Mouse (Mus musculus): ENCODE measurements around the gene Gm7879. TPM values are rescaled to one million over a fixed set of nuclear protein-coding genes. Genes with fewer than 3 reads are reported as not detected.

The Gm7879 gene
- polyA plus RNA-seq, 1 experiment from 2014 or later = not detected

DNA sequence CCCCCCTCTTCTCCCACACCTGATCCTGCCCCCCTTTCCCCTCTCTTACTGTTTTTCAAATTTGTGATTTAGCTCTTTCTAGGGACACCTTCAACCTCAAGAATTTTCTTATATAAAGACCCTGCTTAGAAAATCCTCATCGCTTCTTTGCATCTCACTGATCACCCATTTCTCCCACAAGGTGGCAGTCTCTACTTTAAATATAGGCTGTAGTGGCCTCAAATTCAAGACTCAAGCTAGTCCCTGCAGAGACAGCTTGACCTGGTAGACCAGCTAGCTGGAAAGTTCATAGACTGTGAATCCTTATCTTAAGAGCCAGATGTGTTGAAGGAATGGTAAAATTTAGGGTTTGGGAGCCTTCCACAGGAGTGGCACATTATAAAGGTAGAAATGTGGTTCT lies 20.6 kb upstream of the Gm7879 start:
- no peak for ATAC-seq
- Histone ChIP-seq H3K9ac (ENCODE audit: low read depth, low read length) (no peak overlapping the region), H3K4me1 (ENCODE audit: control insufficient read depth, insufficient read depth, low read length) (no peaks in the 10 kb centered on the region), H3K27me3 (replicated peaks; ENCODE audit: control insufficient read depth, insufficient read depth, low read length) (no peaks in the 10 kb centered on the region), H3K36me3 (ENCODE audit: control insufficient read depth, insufficient read depth, low read length) (no peaks in the 10 kb centered on the region), H3K27ac (ENCODE audit: low read length) (no peak overlapping the region), H3K4me3 (ENCODE audit: low read length) (no peak overlapping the region), H3K9me3 (ENCODE audit: control insufficient read depth, low read length) (no peaks in the 10 kb centered on the region), H3K4me2 (ENCODE audit: low read depth, low read length) (no peak overlapping the region)
- 20% methylated on average over 1 of the region's 1 CpGs for whole genome bisulfite sequencing

DNA sequence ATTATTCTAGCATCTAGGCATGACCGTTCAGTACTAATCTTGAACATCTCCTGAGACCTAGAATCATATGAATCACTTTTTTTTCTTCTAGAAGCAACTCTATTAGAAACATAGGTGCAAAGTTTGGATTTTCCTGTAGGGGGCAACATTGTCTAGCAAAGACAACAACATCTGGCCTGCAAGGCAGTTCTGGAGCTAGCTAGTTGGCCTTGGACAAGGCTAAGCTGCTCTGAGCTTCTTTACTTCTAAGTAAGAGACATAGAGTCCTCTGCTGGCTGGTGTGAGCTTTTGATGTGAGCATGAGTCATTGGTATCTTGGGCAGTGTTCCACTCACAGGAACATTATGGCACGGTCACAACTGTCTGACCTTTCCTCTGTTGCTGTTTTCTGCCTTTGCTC lies 18.8 kb upstream of the Gm7879 start:
- Histone ChIP-seq H3K27me3 (replicated peaks; ENCODE audit: control insufficient read depth, insufficient read depth, low read length) (no peaks in the 10 kb centered on the region), H3K27ac (ENCODE audit: low read length) (no peak overlapping the region), H3K4me1 (ENCODE audit: control insufficient read depth, insufficient read depth, low read length) (no peaks in the 10 kb centered on the region), H3K4me3 (ENCODE audit: low read length) (no peak overlapping the region), H3K9ac (ENCODE audit: low read depth, low read length) (no peak overlapping the region), H3K4me2 (ENCODE audit: low read depth, low read length) (no peak overlapping the region), H3K9me3 (ENCODE audit: control insufficient read depth, low read length) (no peaks in the 10 kb centered on the region), H3K36me3 (ENCODE audit: control insufficient read depth, insufficient read depth, low read length) (no peaks in the 10 kb centered on the region)
- 68% methylated on average over 2 of the region's 2 CpGs for WGBS
- ATAC-seq = peak; percentile 71; the same call in 1 of the 2 replicates

DNA sequence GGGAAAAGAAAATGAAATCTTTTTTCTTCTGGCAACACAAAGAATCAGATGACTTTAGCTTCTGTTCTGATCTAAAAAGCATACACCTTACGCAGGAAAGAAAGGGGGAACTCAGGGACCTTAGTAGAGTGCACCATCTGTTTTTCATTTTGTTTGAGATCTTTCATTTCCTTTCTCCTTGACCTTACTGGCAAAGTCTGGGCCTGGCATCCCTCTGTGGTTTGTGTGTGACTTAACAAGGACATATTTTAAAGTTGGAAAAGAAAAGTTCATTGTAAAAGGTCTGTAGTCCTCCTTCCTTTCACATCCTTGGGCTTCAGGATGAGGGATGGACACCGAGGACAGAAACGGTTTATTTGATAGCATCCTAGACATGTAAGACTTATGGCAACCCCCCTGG lies 17.0 kb upstream of the Gm7879 start:
- H3K9ac ChIP-seq (ENCODE audit: low read depth, low read length) = no peak overlapping the region
- no peak overlapping the region for H3K4me2 ChIP-seq (ENCODE audit: low read depth, low read length)
- no peak overlapping the region for H3K27ac ChIP-seq (ENCODE audit: low read length)
- H3K27me3 ChIP-seq (replicated peaks; ENCODE audit: control insufficient read depth, insufficient read depth, low read length) = no peaks in the 10 kb centered on the region
- H3K9me3 ChIP-seq (ENCODE audit: control insufficient read depth, low read length) = no peaks in the 10 kb centered on the region
- no peak overlapping the region for H3K4me3 ChIP-seq (ENCODE audit: low read length)
- no peak for ATAC-seq
- 78% methylated on average over 3 of the region's 3 CpGs for WGBS
- H3K4me1 ChIP-seq (ENCODE audit: control insufficient read depth, insufficient read depth, low read length) = no peaks in the 10 kb centered on the region
- no peaks in the 10 kb centered on the region for H3K36me3 ChIP-seq (ENCODE audit: control insufficient read depth, insufficient read depth, low read length)

DNA sequence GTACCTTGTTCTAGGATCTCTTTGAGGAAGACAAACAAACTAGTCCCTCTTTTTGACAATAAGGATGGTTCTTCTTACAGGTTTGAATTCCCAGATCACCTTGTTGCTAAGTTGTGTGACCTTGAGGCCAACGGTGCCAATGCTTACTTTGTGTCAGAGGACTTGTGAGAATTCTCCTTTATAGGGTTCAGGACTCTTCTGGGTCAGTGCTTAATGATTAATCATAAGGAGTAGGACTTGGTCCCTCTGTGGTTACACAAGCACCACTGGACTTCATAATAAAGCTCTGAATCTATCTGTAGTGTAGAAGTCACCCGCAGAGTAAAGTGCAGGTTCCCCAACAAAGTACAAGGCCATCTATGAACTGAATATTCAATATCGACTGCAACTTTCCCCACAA lies 8.3 kb upstream of the Gm7879 start:
- H3K4me3 ChIP-seq (ENCODE audit: low read length) = no peak overlapping the region
- 71% methylated on average over 3 of the region's 3 CpGs for WGBS
- H3K4me2 ChIP-seq (ENCODE audit: low read depth, low read length) = no peak overlapping the region
- ATAC-seq = peak; percentile 88
- no peaks in the 10 kb centered on the region for H3K9me3 ChIP-seq (ENCODE audit: control insufficient read depth, low read length)
- H3K36me3 ChIP-seq (ENCODE audit: control insufficient read depth, insufficient read depth, low read length) = no peaks in the 10 kb centered on the region
- H3K27me3 ChIP-seq (replicated peaks; ENCODE audit: control insufficient read depth, insufficient read depth, low read length) = no peaks in the 10 kb centered on the region
- H3K9ac ChIP-seq (ENCODE audit: low read depth, low read length) = no peak overlapping the region
- no peaks in the 10 kb centered on the region for H3K4me1 ChIP-seq (ENCODE audit: control insufficient read depth, insufficient read depth, low read length)
- no peak overlapping the region for H3K27ac ChIP-seq (ENCODE audit: low read length)

DNA sequence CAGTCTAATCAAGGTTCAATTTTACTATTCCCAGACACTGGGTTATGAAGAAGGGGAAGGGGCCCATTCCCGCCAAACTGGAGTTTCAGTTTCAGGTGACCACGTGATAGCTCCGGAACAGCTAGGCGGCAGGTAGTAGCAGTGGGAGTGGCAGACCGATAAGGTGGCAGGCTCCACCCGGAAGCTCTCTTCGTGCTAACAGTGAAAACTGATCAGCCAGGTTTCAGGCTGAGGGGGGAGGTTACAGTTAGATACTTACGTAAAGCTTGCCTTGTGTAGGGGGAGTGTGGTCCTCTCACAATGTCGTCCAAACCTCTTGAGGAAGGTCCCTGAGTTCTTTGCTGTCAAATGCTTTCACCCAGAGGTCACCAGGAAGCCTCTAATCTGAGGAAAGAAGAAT lies 3.7 kb upstream of the Gm7879 start:
- Histone ChIP-seq H3K9ac (ENCODE audit: low read depth, low read length) (0 out of 2 replicates have a peak overlapping the region, but pooled peaks have one; percentile 6), H3K27me3 (replicated peaks; ENCODE audit: control insufficient read depth, insufficient read depth, low read length) (no peaks in the 10 kb centered on the region), H3K4me1 (ENCODE audit: control insufficient read depth, insufficient read depth, low read length) (no peaks in the 10 kb centered on the region), H3K4me3 (ENCODE audit: low read length) (no peak overlapping the region), H3K9me3 (ENCODE audit: control insufficient read depth, low read length) (peaks cover 3% of the 10 kb centered on the region; the same call in 1 of the 2 replicates), H3K27ac (ENCODE audit: low read length) (no peak overlapping the region), H3K36me3 (ENCODE audit: control insufficient read depth, insufficient read depth, low read length) (no peaks in the 10 kb centered on the region), H3K4me2 (ENCODE audit: low read depth, low read length) (no peak overlapping the region)
- WGBS = 43% methylated on average over 9 of the region's 9 CpGs
- ATAC-seq = peak; percentile 88

DNA sequence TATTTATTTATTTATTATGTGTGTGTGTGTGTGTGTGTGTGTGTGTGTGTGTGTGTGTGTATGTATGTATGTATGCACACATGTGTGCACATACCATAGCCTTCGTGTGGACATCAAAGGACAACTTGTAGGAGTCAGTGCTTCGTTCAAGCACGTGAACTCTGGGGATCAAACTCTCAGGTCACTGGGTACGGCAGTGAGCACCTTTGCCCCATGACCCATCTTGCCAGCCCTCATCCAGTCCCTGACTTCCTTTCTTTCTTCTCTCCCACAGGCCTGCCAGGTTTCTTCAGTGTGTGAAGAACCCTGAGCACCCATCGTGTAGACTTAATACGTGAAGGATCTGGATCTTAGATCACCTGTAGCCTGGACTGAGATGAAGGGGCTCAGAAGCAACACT lies 2.9 kb upstream of the Gm7879 start:
- Histone ChIP-seq H3K4me3 (ENCODE audit: low read length) (no peak overlapping the region), H3K4me1 (ENCODE audit: control insufficient read depth, insufficient read depth, low read length) (no peaks in the 10 kb centered on the region), H3K9ac (ENCODE audit: low read depth, low read length) (no peak overlapping the region), H3K4me2 (ENCODE audit: low read depth, low read length) (no peak overlapping the region), H3K36me3 (ENCODE audit: control insufficient read depth, insufficient read depth, low read length) (no peaks in the 10 kb centered on the region), H3K27ac (ENCODE audit: low read length) (no peak overlapping the region), H3K9me3 (ENCODE audit: control insufficient read depth, low read length) (peaks cover 3% of the 10 kb centered on the region; the same call in 1 of the 2 replicates), H3K27me3 (replicated peaks; ENCODE audit: control insufficient read depth, insufficient read depth, low read length) (no peaks in the 10 kb centered on the region)
- 93% methylated on average over 6 of the region's 6 CpGs for WGBS
- ATAC-seq = no peak

DNA sequence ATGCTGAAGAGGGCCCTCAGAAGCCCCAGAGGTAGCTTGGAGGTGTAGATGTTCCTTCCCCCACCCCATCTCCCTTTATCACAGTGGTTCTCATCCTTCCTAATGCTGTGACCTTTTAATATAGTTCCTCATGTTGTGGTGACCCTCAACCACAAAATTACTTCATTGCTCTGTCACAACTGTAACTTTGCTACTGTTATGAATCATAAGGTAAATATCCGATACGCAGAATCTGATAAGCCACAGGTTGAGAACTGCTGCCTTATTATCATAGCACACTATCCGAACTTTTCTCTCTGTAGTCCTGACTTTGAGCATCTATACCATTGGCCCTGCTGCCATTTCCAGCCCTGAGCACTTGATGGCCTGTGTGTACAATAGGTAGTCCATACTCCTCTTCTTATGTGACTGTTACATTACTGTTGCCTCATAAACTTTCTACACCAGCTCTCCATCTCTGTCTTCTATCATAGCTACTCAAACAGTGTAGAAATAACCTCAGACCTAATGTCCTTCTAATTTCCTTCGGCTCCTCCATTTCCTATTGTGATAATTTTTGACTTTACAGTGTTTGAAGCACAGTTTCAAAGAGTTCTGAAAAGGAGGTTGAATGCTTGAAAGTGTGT lies 2.4 kb downstream of the Gm7879 start:
- Histone ChIP-seq H3K27me3 (replicated peaks; ENCODE audit: control insufficient read depth, insufficient read depth, low read length) (no peaks in the 10 kb centered on the region), H3K4me2 (ENCODE audit: low read depth, low read length) (no peak overlapping the region), H3K4me3 (ENCODE audit: low read length) (no peak overlapping the region), H3K27ac (ENCODE audit: low read length) (no peak overlapping the region), H3K36me3 (ENCODE audit: control insufficient read depth, insufficient read depth, low read length) (no peaks in the 10 kb centered on the region), H3K4me1 (ENCODE audit: control insufficient read depth, insufficient read depth, low read length) (no peaks in the 10 kb centered on the region), H3K9me3 (ENCODE audit: control insufficient read depth, low read length) (peaks cover 3% of the 10 kb centered on the region; the same call in 1 of the 2 replicates), H3K9ac (ENCODE audit: low read depth, low read length) (no peak overlapping the region)
- WGBS = 86% methylated on average over 4 of the region's 4 CpGs
- ATAC-seq = no peak

DNA sequence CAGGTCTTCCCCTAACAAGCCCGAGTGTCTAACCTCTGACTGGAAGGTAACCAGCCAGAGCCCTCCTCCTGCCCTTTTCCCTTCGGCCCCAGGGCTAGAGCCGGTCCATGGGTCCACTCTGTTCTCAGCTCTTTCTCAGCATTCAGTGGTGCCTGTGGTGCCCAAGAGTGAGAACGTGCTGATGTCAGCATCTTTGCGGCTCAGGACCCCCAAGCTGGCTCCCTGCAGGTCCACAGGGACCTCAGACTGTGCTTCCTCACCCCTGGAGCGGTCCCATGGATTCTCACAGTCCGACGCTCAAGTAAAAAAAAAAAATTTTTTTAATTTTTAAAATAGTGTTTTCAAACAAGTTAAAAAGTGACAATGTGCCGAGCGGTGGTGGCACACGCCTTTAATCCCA lies 8.9 kb downstream of the Gm7879 start:
- WGBS = 91% methylated on average over 11 of the region's 11 CpGs
- no peak overlapping the region for H3K4me3 ChIP-seq (ENCODE audit: low read length)
- no peak overlapping the region for H3K4me2 ChIP-seq (ENCODE audit: low read depth, low read length)
- no peaks in the 10 kb centered on the region for H3K36me3 ChIP-seq (ENCODE audit: control insufficient read depth, insufficient read depth, low read length)
- H3K4me1 ChIP-seq (ENCODE audit: control insufficient read depth, insufficient read depth, low read length) = no peaks in the 10 kb centered on the region
- no peaks in the 10 kb centered on the region for H3K9me3 ChIP-seq (ENCODE audit: control insufficient read depth, low read length)
- no peak overlapping the region for H3K9ac ChIP-seq (ENCODE audit: low read depth, low read length)
- no peak for ATAC-seq
- no peak overlapping the region for H3K27ac ChIP-seq (ENCODE audit: low read length)
- H3K27me3 ChIP-seq (replicated peaks; ENCODE audit: control insufficient read depth, insufficient read depth, low read length) = no peaks in the 10 kb centered on the region

DNA sequence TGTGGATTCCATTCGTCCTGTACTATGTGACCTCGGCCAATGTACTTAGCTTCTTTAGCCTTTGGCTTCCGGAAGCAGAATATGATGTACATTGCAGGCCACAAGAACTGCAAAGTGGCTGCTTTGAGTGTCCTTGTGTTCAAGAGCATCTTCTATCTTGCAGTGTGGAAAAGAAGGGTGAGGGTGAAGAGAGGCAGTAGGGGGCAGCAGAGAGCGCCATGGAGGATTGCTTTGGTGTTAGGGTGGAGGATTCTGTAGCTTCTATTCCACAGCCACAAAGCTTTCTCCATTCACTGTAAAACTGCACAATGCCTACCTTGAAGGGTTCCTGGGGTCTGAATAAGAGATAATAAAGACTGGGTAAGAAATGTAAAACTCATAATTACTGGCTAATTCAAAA lies 11.0 kb downstream of the Gm7879 start:
- Histone ChIP-seq H3K9ac (ENCODE audit: low read depth, low read length) (no peak overlapping the region), H3K4me3 (ENCODE audit: low read length) (no peak overlapping the region), H3K27me3 (replicated peaks; ENCODE audit: control insufficient read depth, insufficient read depth, low read length) (no peaks in the 10 kb centered on the region), H3K4me2 (ENCODE audit: low read depth, low read length) (no peak overlapping the region), H3K4me1 (ENCODE audit: control insufficient read depth, insufficient read depth, low read length) (no peaks in the 10 kb centered on the region), H3K27ac (ENCODE audit: low read length) (no peak overlapping the region), H3K36me3 (ENCODE audit: control insufficient read depth, insufficient read depth, low read length) (no peaks in the 10 kb centered on the region), H3K9me3 (ENCODE audit: control insufficient read depth, low read length) (no peaks in the 10 kb centered on the region)
- 35% methylated on average over 4 of the region's 4 CpGs for WGBS
- peak; percentile 72; the same call in 1 of the 2 replicates for ATAC-seq

DNA sequence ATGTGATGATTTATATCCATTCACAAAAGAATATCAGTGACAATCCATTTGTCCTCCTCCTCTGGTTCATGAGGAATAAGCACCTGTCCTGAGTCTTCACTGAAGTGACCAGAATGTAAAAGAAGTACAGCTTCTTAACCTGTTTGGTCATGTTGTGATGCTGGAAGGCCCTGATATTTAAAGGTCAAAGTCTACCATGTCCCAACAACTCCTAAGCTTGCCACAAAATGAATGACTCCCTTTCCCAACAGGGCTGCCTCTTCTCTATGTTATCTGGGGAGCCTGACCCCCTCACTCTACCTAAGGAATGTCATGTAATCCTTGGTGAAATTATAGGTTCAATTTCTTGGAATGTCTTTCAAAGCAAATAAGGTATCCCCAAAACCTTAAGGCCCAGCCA lies 14.8 kb downstream of the Gm7879 start:
- no peak overlapping the region for H3K4me3 ChIP-seq (ENCODE audit: low read length)
- no peaks in the 10 kb centered on the region for H3K36me3 ChIP-seq (ENCODE audit: control insufficient read depth, insufficient read depth, low read length)
- H3K9me3 ChIP-seq (ENCODE audit: control insufficient read depth, low read length) = no peaks in the 10 kb centered on the region
- no peaks in the 10 kb centered on the region for H3K4me1 ChIP-seq (ENCODE audit: control insufficient read depth, insufficient read depth, low read length)
- H3K4me2 ChIP-seq (ENCODE audit: low read depth, low read length) = no peak overlapping the region
- no peak overlapping the region for H3K27ac ChIP-seq (ENCODE audit: low read length)
- ATAC-seq = no peak
- H3K9ac ChIP-seq (ENCODE audit: low read depth, low read length) = no peak overlapping the region
- H3K27me3 ChIP-seq (replicated peaks; ENCODE audit: control insufficient read depth, insufficient read depth, low read length) = no peaks in the 10 kb centered on the region

All from intestine, embryonic 16.5 days (tissue).